Mouse (Mus musculus) kidney, adult 8-10 months (tissue): ENCODE data around the gene Foxn3.

Experiments used
- DNase-seq, 2 experiments: peaks; one replicate each; pipeline ENCODE4 v3.0.0; 2022

Gene Foxn3

DNA sequence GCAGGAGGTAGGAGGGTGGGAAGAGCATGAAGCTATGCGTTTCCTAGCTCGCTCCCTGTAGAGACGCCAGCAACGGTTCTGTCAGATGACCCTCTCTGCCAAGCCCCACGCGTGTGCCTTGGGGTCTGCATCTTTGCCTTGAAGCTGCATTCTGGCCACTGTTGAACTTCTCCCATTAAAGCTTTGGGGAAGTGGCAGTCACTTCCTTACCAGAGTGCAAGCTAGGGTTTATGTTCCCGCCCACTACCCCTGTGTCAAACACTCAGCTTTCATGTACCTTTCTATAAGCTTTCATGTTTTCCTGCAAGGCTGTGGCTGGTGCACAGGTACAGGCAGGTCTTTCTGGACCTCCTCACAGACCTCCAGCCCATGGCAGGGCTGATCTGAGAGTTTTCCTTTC, 409.2 kb downstream of the Foxn3 start:
- no peak for DNase-seq

DNA sequence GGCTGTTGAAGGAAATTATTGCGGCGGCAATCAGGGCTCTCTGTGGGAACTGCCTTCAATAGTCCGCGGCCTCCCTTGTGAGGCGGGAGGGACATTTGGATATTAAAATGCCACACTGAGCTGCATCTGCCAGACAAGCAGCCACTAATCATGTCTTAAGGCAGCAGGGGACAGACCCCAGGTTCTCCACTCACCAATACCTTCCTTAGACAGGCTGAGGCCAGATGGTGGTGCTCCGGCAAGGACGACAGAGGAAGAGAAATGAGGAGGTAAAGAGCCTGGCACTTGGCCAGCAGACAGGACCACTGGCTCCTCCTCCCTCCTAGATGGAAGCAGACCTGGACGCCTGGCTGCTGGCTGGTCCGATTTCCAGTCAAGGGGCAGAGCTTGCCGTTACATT, 409.7 kb downstream of the Foxn3 start:
- DNase-seq = no peak

GRCm38 (mm10) chr12:99150126-99150525, 413.3 kb downstream of the Foxn3 start:
- DNase-seq = peak; percentile 23 to 65

DNA sequence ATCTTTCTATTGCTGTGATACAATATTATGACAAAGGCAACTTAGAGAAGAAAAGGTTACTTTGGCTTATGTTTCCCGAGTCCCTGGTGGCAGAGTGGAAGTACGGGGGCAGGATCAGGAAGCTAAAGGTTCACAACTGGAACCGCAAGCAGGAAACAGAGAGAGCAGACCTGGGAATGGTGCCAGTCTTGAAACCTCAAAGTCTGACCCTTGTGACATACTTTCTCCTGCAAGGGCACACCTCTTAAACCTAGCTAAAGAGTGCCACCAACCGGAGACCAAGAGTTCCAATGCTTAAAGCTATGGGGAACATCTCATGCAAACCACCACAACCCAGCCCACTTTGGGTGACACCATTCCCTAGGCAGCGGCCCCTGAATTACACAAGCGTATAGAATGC, 414.2 kb downstream of the Foxn3 start:
- no peak for DNase-seq
